In genomic region chr11:105558091-105558490, GRCm38 (mm10) we compare ENCODE assay signal across 21 mouse cellular contexts. TPM values are rescaled to one million over a fixed set of nuclear protein-coding genes. Genes with fewer than 3 reads are reported as not detected.
A peak's percentile ranks its signal among the peaks of the same experiment; 100 is the strongest.
DNase-seq lines count a peak whose midpoint lies in the region; ATAC-seq and TF ChIP-seq lines count a peak whose summit lies in the region.
"Had no signal": no experiment of that assay in that cellular context is flagged by ENCODE, and none has a peak within 500 bp of the region (broad histone marks: within the 10 kb centered on the region; RNA-seq: fewer than 3 reads in every experiment).

No protein-coding gene starts in this region.

- H3K4me2 ChIP-seq in embryonic facial prominence, embryonic 14.5 days (ENCODE audit: low read depth, low read length) = no peak overlapping the region
- H3K4me2 ChIP-seq in limb, embryonic 14.5 days (replicated peaks; ENCODE audit: low read depth, low read length, severe bottlenecking) = no peak overlapping the region
- H3K4me2 ChIP-seq: embryonic facial prominence, embryonic 12.5 days; embryonic facial prominence, embryonic 15.5 days; forebrain, embryonic 12.5 days had no signal

- H3K9ac ChIP-seq in embryonic facial prominence, embryonic 14.5 days (ENCODE audit: low read depth, low read length) = no peak overlapping the region
- H3K9ac ChIP-seq in limb, embryonic 14.5 days (ENCODE audit: low read depth, low read length, severe bottlenecking) = no peak overlapping the region
- H3K9ac ChIP-seq: embryonic facial prominence, embryonic 12.5 days; embryonic facial prominence, embryonic 15.5 days; forebrain, embryonic 12.5 days had no signal

- peaks cover 9% of the 10 kb centered on the region; the same call in 1 of the 2 replicates for H3K4me1 ChIP-seq in embryonic facial prominence, embryonic 14.5 days (ENCODE audit: control insufficient read depth, insufficient read depth, low read length)
- peaks cover 18% of the 10 kb centered on the region for H3K4me1 ChIP-seq in embryonic facial prominence, embryonic 10.5 days
- no peaks in the 10 kb centered on the region for H3K4me1 ChIP-seq in limb, embryonic 14.5 days (ENCODE audit: control insufficient read depth, insufficient read depth, low read length)
- no peaks in the 10 kb centered on the region for H3K4me1 ChIP-seq in limb, embryonic 10.5 days

- no peak for ATAC-seq in embryonic facial prominence, embryonic 14.5 days (ENCODE audit: low read depth)
- ATAC-seq in limb, embryonic 14.5 days (ENCODE audit: low FRiP score, low read depth) = no peak
- ATAC-seq: activated CD4-positive, CD25-positive, alpha-beta regulatory T cell, adult 4 months; Patski had no signal

- H3K27me3 ChIP-seq in embryonic facial prominence, embryonic 14.5 days (replicated peaks; ENCODE audit: control insufficient read depth, insufficient read depth, low read length) = no peaks in the 10 kb centered on the region
- H3K27me3 ChIP-seq in embryonic facial prominence, embryonic 10.5 days (replicated peaks; ENCODE audit: low read depth, poor library complexity, severe bottlenecking) = no peaks in the 10 kb centered on the region
- H3K27me3 ChIP-seq in limb, embryonic 14.5 days (ENCODE audit: control insufficient read depth, insufficient read depth, low read length) = no peaks in the 10 kb centered on the region
- no peaks in the 10 kb centered on the region for H3K27me3 ChIP-seq in limb, embryonic 10.5 days (ENCODE audit: low read depth, poor library complexity, severe bottlenecking)
- H3K27me3 ChIP-seq: embryonic facial prominence, embryonic 12.5 days; embryonic facial prominence, embryonic 15.5 days; forebrain, embryonic 12.5 days had no signal

- no peak for TF ChIP-seq POLR2A in limb, embryonic 14.5 days (IDR thresholded peaks at IDR 0.05; ENCODE audit: borderline replicate concordance, extremely low read depth, insufficient read depth, insufficient read length)

- no peaks in the 10 kb centered on the region for H3K36me3 ChIP-seq in embryonic facial prominence, embryonic 14.5 days (ENCODE audit: control insufficient read depth, insufficient read depth, low read length)
- H3K36me3 ChIP-seq in embryonic facial prominence, embryonic 10.5 days (replicated peaks) = no peaks in the 10 kb centered on the region
- no peaks in the 10 kb centered on the region for H3K36me3 ChIP-seq in limb, embryonic 14.5 days (ENCODE audit: control insufficient read depth, insufficient read depth, low read length)
- H3K36me3 ChIP-seq in limb, embryonic 10.5 days = no peaks in the 10 kb centered on the region
- H3K36me3 ChIP-seq: embryonic facial prominence, embryonic 12.5 days; embryonic facial prominence, embryonic 15.5 days; forebrain, embryonic 10.5 days; forebrain, embryonic 12.5 days had no signal

- peak; percentile 51 for DNase-seq in embryonic facial prominence, embryonic 14.5 days (ENCODE audit: low spot score)
- no peak for DNase-seq in embryonic facial prominence, embryonic 10.5 days (ENCODE audit: low spot score)
- DNase-seq in limb, embryonic 14.5 days (ENCODE audit: low spot score) = peak; percentile 23
- DNase-seq in limb, embryonic 10.5 days (ENCODE audit: low spot score) = no peak
- DNase-seq in cerebellum, postnatal 10 days = no peak
- DNase-seq: adrenal gland, adult 8-10 months; adrenal gland, postnatal 14 days; adrenal gland, postnatal 36 days; cerebellum, adult 11-12 months; cerebellum, adult 2 months; cerebellum, adult 9-10 months; cerebellum, postnatal 14 days; cerebellum, postnatal 36 days; embryo, embryonic 11 days had no signal

- no peak overlapping the region for H3K4me3 ChIP-seq in embryonic facial prominence, embryonic 14.5 days (ENCODE audit: low read depth, low read length)
- H3K4me3 ChIP-seq in embryonic facial prominence, embryonic 10.5 days = no peak overlapping the region
- H3K4me3 ChIP-seq in limb, embryonic 14.5 days (replicated peaks; ENCODE audit: low read length) = no peak overlapping the region
- no peak overlapping the region for H3K4me3 ChIP-seq in limb, embryonic 10.5 days
- H3K4me3 ChIP-seq: embryonic facial prominence, embryonic 12.5 days; embryonic facial prominence, embryonic 15.5 days; erythroblast, embryonic 14.5 days; forebrain, embryonic 10.5 days; forebrain, embryonic 12.5 days had no signal

- H3K9me3 ChIP-seq in embryonic facial prominence, embryonic 14.5 days (ENCODE audit: control insufficient read depth, low read length) = no peaks in the 10 kb centered on the region
- H3K9me3 ChIP-seq in embryonic facial prominence, embryonic 10.5 days = no peaks in the 10 kb centered on the region
- H3K9me3 ChIP-seq in limb, embryonic 14.5 days (ENCODE audit: control insufficient read depth, low read length) = no peaks in the 10 kb centered on the region
- no peaks in the 10 kb centered on the region for H3K9me3 ChIP-seq in limb, embryonic 10.5 days (replicated peaks)
- H3K9me3 ChIP-seq: embryonic facial prominence, embryonic 12.5 days; embryonic facial prominence, embryonic 15.5 days; forebrain, embryonic 10.5 days; forebrain, embryonic 12.5 days had no signal

- H3K27ac ChIP-seq in embryonic facial prominence, embryonic 14.5 days (replicated peaks; ENCODE audit: low read depth, low read length) = no peak overlapping the region
- H3K27ac ChIP-seq in embryonic facial prominence, embryonic 10.5 days (replicated peaks) = no peak overlapping the region
- H3K27ac ChIP-seq in limb, embryonic 14.5 days (replicated peaks; ENCODE audit: low read depth, low read length) = no peak overlapping the region
- H3K27ac ChIP-seq in limb, embryonic 10.5 days = no peak overlapping the region
- H3K27ac ChIP-seq: embryonic facial prominence, embryonic 12.5 days; embryonic facial prominence, embryonic 15.5 days; forebrain, embryonic 10.5 days; forebrain, embryonic 12.5 days had no signal

RNA-seq across cellular contexts. Expression of gene Tanc2, which starts 31.7 kb away (rescaled TPM):
- polyA plus RNA-seq in embryonic facial prominence, embryonic 14.5 days (2014; fragmentation: Nextera tagmentation; extraction: Ambion mirVana) = 13.7 and 14.4 TPM in 2 replicates
- 9.8 and 10.0 TPM in 2 replicates for polyA plus RNA-seq in embryonic facial prominence, embryonic 10.5 days (2016; fragmentation: Nextera tagmentation; extraction: Ambion mirVana)
- polyA plus RNA-seq in limb, embryonic 14.5 days (2012; rRNA removed) = 11.2 and 13.8 TPM in 2 replicates
- polyA plus RNA-seq in limb, embryonic 14.5 days (2014; fragmentation: Nextera tagmentation; extraction: Ambion mirVana) = 13.0 and 13.2 TPM in 2 replicates
- polyA plus RNA-seq in limb, embryonic 10.5 days (2016; fragmentation: Nextera tagmentation; extraction: Ambion mirVana) = 3.9 and 4.3 TPM in 2 replicates

Comparison
In these comparisons a context has a peak if more than half of its experiments do, and no peak if none do; other contexts are left out.
1. DNase-seq: peak in embryonic facial prominence, embryonic 14.5 days (single experiment) and limb, embryonic 14.5 days (single experiment); none in embryonic facial prominence, embryonic 10.5 days (single experiment), limb, embryonic 10.5 days (single experiment) and cerebellum, postnatal 10 days (0 of 2).